Mouse (Mus musculus) spleen, embryonic (tissue): ENCODE data around the gene Armc5.

Experiments used
- CTCF ChIA-PET: fragments of 350-600 bp; sonication (Branson Sonifier 250); formaldehyde crosslinking; loops from one replicate; lab custom pipeline; 2022; lab: Charles Lee

Armc5 gene

GRCm38 (mm10) chr7:128236856-128237592 lies at the start of gene Armc5:
Gene Armc5, plus strand, starts transcription at chr7:128237342.
- CTCF ChIA-PET, result no interaction called here

DNA sequence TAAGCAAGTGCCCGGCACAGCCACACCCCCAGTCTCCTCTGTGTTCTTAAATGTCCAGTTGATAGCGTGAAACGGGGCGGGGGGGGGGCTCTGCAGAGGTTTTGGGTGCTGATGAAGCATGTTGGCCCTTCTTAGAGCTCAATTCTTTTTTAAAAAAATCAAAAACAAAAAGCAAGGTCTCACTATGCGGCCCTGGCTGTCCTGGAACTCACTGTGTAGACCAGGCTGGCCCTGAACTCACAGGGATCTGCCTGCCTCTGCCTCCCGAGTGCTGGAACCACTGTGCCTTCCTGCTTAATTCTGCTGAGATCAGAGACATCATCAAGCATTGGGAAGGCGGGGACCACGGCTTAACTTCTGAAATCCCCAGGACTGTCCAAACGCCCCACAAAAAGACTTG lies 35.5 kb upstream of the Armc5 start:
- CTCF ChIA-PET, result interaction anchor here (0.5 to 0.6 kb wide), 2 partner anchors 20 to 464 kb away, joined by 4 to 8 read pairs; no protein-coding TSS in a partner anchor

DNA sequence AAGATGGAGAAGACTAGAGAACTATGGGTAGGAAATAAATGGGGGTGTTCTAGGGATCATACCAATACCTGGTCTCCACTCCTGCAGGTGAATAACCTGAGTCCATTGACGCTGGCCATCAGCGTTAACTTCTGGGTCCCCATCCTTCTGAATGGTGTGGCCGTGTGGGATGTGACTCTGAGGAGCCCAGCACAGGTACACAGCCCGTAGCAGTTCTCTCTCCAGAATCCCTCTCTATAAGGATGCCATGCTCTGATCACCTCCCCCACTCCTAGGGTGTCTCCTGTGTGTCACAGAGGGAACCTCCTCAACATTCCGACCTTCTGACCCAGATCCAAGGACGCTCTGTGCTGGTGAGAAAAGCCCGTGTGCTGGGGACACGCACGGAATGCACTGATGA lies 34.1 kb upstream of the Armc5 start:
- CTCF ChIA-PET, result no interaction called here

DNA sequence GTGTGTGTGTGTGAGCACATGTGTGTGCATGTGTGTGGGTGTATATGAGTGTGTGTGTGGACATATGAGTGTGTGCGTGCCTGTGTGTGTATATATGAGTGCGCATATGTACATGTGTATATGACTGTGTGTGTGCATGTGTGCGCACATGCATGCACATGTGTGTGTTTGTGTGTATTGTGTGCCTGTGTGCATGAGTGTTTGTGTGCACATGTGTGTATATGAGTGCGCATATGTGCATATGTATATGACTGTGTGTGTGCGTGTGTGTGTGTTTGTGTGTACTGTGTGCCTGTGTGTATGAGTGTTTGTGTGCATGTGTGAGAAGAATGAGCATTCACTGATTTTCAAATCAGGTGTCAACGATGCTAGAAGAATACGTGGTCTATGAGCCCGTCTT lies 33.0 kb upstream of the Armc5 start:
- CTCF ChIA-PET, result interaction anchor here (0.5 kb wide), 1 partner anchor 132 kb away, joined by 4 read pairs; no protein-coding TSS in a partner anchor

GRCm38 (mm10) chr7:128205695-128206094 lies 31.4 kb upstream of the Armc5 start:
- CTCF ChIA-PET, result no interaction called here

GRCm38 (mm10) chr7:128206152-128206551 lies 31.0 kb upstream of the Armc5 start, which contains the start of gene Cox6a2:
Gene Cox6a2, minus strand, starts transcription at chr7:128206387.
- CTCF ChIA-PET, result no interaction called here

- CTCF ChIA-PET, result interaction anchor here (0.7 kb wide), 1 partner anchor 73 kb away, joined by 4 read pairs; no protein-coding TSS in a partner anchor
Observed at GRCm38 (mm10) chr7:128208187-128208586, 29.0 kb upstream of the Armc5 start.

GRCm38 (mm10) chr7:128209826-128210225 lies 27.3 kb upstream of the Armc5 start:
- CTCF ChIA-PET, result no interaction called here

GRCm38 (mm10) chr7:128219952-128220351 lies 17.2 kb upstream of the Armc5 start:
- CTCF ChIA-PET, result no interaction called here

- CTCF ChIA-PET, result interaction anchor here (0.6 kb wide), 1 partner anchor 1075 kb away, joined by 4 read pairs; no protein-coding TSS in a partner anchor
Observed at GRCm38 (mm10) chr7:128220936-128221335, 16.2 kb upstream of the Armc5 start.

DNA sequence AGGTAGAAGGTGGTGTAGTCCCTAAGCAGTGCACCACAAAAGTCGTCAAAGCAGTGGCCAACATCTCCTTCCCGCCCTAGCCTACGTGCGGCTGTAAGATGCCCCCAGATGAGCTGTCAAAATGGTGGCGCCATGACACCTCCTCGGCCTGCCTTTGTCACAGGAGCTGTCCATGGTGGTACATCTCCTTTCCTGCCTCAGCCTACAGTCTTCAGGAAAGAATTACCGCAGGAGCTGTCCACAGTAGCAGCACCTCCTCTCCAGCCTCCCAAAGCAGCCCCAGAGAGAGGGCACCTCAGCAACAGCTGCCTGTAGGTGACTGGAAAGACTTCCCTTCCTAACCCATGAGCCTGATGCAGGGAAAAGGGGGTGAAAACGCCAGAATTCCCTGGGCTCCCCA lies 5.4 kb upstream of the Armc5 start:
- CTCF ChIA-PET, result no interaction called here

- CTCF ChIA-PET, result no interaction called here
Observed at GRCm38 (mm10) chr7:128234796-128235195, 2.3 kb upstream of the Armc5 start.

- CTCF ChIA-PET, result interaction anchor here (0.5 kb wide), 1 partner anchor 330 kb away, joined by 4 read pairs; no protein-coding TSS in a partner anchor
Observed at GRCm38 (mm10) chr7:128235481-128235880, 1.7 kb upstream of the Armc5 start.

GRCm38 (mm10) chr7:128236426-128236825 lies 716 bp upstream of the Armc5 start:
- CTCF ChIA-PET, result interaction anchor here (0.6 kb wide), 1 partner anchor 10 kb away, joined by 12 read pairs; no protein-coding TSS in a partner anchor

DNA sequence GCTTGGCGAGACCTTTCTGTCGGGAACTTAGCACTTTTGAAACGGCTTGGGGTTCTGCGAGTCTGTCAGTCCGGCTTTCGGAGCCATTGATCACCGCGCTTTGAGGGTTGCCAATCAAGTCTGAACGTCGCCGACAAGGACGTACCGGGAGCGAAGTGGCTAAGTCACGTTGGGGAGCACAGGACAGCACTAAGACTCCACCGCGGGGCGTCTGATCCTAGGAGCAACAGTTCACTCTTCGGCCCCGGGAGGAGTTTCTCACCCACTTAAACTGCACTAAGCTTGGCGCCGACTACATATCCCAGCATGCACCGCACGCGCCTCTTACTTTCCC lies 418 bp downstream of the Armc5 start:
- CTCF ChIA-PET, result no interaction called here

GRCm38 (mm10) chr7:128237927-128238778 lies 1.0 kb downstream of the Armc5 start, which contains the start of gene 9130023H24Rik:
Gene 9130023H24Rik, minus strand, starts transcription at chr7:128238031.
- CTCF ChIA-PET, result no interaction called here

DNA sequence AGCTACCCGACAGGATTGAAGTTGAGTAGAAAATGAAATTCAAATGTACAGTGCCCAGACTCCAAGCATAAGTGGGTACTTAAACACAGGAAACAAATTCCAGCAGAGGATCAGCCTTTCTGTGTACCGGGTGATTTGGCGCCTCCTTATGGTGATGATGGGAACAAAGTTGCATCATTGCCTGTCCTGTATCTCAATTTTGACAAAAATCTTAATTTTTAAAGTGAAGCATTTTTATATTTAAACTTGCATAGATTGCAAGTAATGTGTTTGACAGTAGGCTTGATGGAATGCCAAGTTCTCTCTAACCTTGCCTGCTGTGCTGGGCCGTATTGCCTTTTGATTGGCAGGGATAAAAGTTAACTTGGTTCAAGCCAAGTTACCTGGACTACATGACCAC lies 1.8 kb downstream of the Armc5 start:
- CTCF ChIA-PET, result no interaction called here

GRCm38 (mm10) chr7:128240131-128240784 lies 3.1 kb downstream of the Armc5 start:
- CTCF ChIA-PET, result no interaction called here

GRCm38 (mm10) chr7:128242331-128242730 lies 5.2 kb downstream of the Armc5 start:
- CTCF ChIA-PET, result no interaction called here

DNA sequence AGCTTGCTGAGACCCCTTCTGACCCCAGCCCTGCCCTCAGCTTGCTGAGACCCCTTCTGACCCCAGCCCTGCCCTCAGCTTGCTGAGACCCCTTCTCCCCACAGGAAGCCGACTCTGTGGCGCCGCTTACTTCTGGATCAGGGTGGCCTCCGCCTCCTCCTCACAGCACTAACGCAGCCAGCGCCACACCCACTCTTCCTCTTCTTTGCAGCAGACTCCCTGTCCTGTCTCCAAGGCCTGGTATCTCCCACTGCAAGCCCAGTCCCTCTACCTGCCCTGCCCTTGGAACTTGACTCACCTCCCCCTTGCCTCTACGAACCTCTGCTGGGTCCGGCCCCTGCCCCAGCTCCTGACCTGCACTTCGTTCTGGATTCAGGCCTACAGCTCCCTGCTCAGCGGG lies 6.8 kb downstream of the Armc5 start:
- CTCF ChIA-PET, result interaction anchor here (0.7 kb wide), 1 partner anchor 224 kb away, joined by 4 read pairs; no protein-coding TSS in a partner anchor

GRCm38 (mm10) chr7:128244410-128245025 lies 7.4 kb downstream of the Armc5 start:
- CTCF ChIA-PET, result no interaction called here
